Mouse (Mus musculus) erythroid progenitor cell, adult 5-6 weeks (primary cell): Measurements from ENCODE around the gene Pcnx3. TPM values are rescaled to one million over a fixed set of nuclear protein-coding genes. Genes with fewer than 3 reads are reported as not detected.
A peak's percentile ranks its signal among the peaks of the same experiment; 100 is the strongest.

ENCODE experiments used
- ATAC-seq: replicated peaks from 2 replicates; pipeline ENCODE4 v1.8.0; 2016; ENCODE audit warnings: moderate number of reproducible peaks, mild to moderate bottlenecking, moderate TSS enrichment, inconsistent platforms; ENCODE audit not compliant: poor library complexity, low FRiP score, severe bottlenecking
- total RNA-seq, 2 experiments: library from RNA; stranded (forward) in 1 of 2; stranded (reverse) in 1 of 2; fragments of 150-400 nt in 1 of 2; fragments of 186-747, 209-891 nt in 1 of 2; gene quantifications; 2 replicates each; pipeline versions ENCODE4 v1.2.3 to v1.2.4; 2015 to 2017; ENCODE audit warnings: low replicate concordance in 2 of 2

Pcnx3 gene
- total RNA-seq (2015; ENCODE audit: low replicate concordance) (31.4 and 61.3 TPM in 2 replicates), total RNA-seq (2017; ENCODE audit: low replicate concordance) (44.7 and 54.5 TPM in 2 replicates)

GRCm38 (mm10) chr19:5688200-5689087, at the start of gene Pcnx3, which contains the start of gene Map3k11:
Pcnx3 (minus strand) TSS chr19:5688908.
Map3k11 (plus strand) TSS chr19:5688742.
- peak; percentile 72 for ATAC-seq

GRCm38 (mm10) chr19:5734325-5734724, 45.6 kb upstream of the Pcnx3 start:
- no peak for ATAC-seq

GRCm38 (mm10) chr19:5731264-5731978, 42.7 kb upstream of the Pcnx3 start:
- peak; percentile 22 for ATAC-seq

GRCm38 (mm10) chr19:5730314-5731186, 41.8 kb upstream of the Pcnx3 start:
- ATAC-seq: no peak

GRCm38 (mm10) chr19:5729444-5729815, 40.7 kb upstream of the Pcnx3 start, which contains the start of gene Fam89b:
Fam89b (minus strand) TSS chr19:5729653.
- ATAC-seq: peak; percentile 45

GRCm38 (mm10) chr19:5728631-5729443, 40.1 kb upstream of the Pcnx3 start:
- ATAC-seq: no peak

- ATAC-seq: peak; percentile 17
These were observed 39.0 kb upstream of the Pcnx3 start for GRCm38 (mm10) chr19:5727701-5728100.

- ATAC-seq: peak; percentile 39
These were observed 38.4 kb upstream of the Pcnx3 start for GRCm38 (mm10) chr19:5726961-5727578.

- peak; percentile 18 for ATAC-seq
These were observed 37.2 kb upstream of the Pcnx3 start, which contains the start of gene Ehbp1l1 for GRCm38 (mm10) chr19:5725767-5726515. Ehbp1l1 (minus strand) TSS chr19:5726317.

GRCm38 (mm10) chr19:5725029-5725707, 36.5 kb upstream of the Pcnx3 start:
- ATAC-seq: no peak

GRCm38 (mm10) chr19:5724549-5724941, 35.8 kb upstream of the Pcnx3 start:
- peak; percentile 45 for ATAC-seq

GRCm38 (mm10) chr19:5723934-5724548, 35.3 kb upstream of the Pcnx3 start:
- no peak for ATAC-seq

GRCm38 (mm10) chr19:5722848-5723425, 34.2 kb upstream of the Pcnx3 start:
- ATAC-seq: peak; percentile 48

GRCm38 (mm10) chr19:5721233-5721632, 32.5 kb upstream of the Pcnx3 start:
- ATAC-seq: no peak

- ATAC-seq: no peak
These were observed 28.2 kb upstream of the Pcnx3 start for GRCm38 (mm10) chr19:5716955-5717354.
